Mouse (Mus musculus) retina, postnatal 7 days (tissue): ENCODE measurements at regions not wholly inside any gene's neighbourhood (a gene's known extent, or its start where the extent isn't known, plus 50 kb on each side); places are given as distances from the start of the nearest gene placed in this dataset.
A peak's percentile ranks its signal among the peaks of the same experiment; 100 is the strongest.
"Not testable (repeated sequence)": the region's sequence is repeated elsewhere in the genome, so short reads cannot be mapped to it uniquely, and the experiment has no call there.

Source experiments
- DNase-seq: peaks from one replicate; pipeline ENCODE4 v3.0.0-alpha.2; 2012; ENCODE audit warnings: low read depth, low spot score

GRCm38 (mm10) chr16:21102033-21102432 lies 51.8 kb downstream of the Teddm3 start:
- not testable (repeated sequence) for DNase-seq

- DNase-seq, result not testable (repeated sequence)
Observed at GRCm38 (mm10) chr16:21100126-21100525, 53.7 kb downstream of the Teddm3 start.

DNA sequence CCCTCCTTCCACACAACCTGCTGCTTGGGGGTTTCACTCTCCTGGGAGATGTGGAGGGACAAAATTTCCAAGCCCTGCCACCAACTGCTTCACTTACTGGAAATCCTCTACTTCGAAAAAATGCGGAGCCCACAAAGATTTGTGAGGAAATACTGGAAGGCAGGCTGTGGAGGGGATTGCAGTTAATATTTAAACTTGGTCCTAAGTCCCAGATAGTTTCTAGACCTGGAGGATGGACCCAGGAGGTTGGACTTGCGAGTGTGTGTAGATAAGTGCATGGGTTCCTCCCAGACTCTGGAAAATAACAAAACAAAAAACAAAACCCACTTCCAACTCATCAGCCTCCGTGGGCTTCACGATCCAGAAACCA lies 79.0 kb downstream of the Teddm3 start:
- no peak for DNase-seq

- not testable (repeated sequence) for DNase-seq
Observed at GRCm38 (mm10) chr16:21074082-21074778, 79.6 kb downstream of the Teddm3 start.

DNA sequence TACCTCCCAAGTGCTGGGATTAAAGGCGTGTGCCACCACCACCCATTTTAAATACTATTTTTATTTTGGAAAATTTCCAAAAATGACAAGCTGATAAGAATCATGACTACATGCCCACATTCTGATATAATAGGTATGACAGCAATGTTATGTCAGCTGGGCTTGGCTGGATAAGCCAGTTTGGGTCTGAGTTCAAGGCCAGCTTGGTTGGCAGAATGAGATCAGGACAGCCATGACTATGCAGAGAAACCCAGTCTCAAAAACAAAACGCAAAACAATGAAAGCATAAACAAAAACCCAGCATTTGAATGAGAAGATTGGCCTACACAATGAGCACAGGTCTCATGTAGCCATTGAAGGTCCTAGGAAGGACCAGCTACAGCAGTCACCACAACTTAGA lies 93.6 kb downstream of the Teddm3 start:
- no peak for DNase-seq

DNA sequence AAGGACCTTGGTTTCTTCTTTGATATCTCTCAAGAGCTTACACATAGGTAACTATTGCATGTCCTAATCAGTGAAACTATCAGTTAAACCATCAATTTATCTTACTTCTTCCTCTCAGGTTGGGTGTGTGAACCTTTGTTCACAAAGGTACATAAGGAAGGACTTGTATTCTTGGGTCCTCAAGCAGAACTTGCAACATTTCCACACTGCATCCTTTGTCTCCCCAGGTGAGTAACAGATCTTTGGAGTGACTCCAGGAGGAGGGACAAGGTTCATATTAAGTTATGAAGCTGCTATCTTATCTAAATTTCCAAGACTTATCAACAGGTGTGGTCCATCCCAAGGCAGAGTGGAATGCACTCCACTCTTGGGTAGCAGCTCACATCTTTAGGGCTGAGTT lies 99.0 kb downstream of the Teddm3 start:
- DNase-seq, result no peak

GRCm38 (mm10) chr16:21022087-21022486 lies 131.7 kb downstream of the Teddm3 start:
- DNase-seq, result not testable (repeated sequence)

DNA sequence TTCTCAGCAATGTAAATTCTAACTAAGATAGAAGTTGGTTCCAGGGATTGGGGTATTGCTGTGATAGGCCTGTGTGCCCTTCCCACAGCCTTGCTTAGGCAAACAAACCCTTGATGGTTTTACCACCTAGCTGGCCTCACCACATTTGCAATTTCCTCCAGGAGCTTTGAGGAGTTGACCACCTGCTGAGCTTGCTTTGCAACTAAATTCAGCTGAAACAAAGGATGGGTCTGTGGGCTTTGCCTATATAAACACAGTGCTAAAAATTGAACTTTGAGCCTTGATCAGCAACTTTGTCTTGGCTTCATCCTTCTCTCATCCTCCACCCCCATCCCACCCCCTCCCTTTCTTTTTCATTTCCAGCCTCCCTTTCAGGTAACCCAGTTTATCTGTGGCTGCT lies 148.9 kb downstream of the Teddm3 start:
- DNase-seq, result no peak

DNA sequence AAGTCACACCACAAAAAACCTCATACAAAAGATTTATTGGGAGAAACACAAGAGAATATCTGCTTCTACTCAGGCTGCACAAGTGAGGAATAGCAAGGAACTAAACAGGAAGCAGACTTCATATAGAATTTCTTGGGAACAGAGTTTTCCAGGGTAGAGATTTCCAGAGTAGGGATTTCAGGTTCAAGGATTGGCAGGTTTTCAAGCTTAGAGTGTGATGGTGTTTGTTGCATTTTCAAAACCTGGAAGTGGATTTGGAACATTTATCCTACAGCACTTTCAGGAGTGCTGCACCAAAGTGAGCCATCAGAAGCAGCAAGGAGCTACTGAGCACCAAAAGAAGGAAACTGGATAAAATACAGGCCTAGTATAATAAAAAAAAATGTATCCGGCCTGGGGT lies 152.7 kb downstream of the Teddm3 start:
- no peak for DNase-seq

DNA sequence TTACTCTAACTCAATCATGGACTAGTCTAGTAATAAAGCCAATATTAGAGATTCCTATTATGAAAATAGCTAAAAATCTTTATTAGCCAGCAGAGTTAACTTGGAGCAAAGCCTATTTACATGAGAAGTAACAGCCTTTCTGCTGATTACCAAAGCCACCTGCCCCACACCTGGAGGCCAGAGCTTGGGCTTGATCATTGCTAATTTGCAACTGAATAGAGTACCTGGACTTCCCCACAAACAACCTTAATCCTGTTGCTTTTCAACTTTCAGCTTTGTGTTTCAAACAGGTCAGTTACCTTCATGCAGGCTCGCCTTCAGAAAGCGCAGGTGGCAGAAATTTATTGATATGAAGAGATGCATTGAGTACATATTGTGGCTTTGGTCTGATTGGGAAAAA lies 163.3 kb downstream of the Teddm3 start:
- no peak for DNase-seq

DNA sequence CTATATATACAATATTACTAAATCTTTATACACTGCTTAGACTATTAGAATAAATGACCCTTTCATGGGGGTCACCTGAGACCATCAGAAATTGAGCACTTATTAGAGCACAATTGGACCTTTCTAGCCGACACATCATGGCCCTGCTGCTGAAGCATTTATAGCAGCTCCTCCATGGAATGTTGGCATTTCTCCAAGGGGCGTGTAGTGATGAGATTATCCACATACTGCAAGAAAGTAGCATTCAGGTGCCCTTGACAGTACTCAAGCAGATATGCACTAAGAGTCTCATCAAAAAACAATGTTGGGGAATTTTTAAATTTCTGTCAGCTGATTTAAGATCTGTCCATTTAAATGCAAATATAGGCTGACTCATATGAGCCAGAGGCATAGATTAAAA lies 178.4 kb downstream of the Teddm3 start:
- peak; percentile 2 for DNase-seq

DNA sequence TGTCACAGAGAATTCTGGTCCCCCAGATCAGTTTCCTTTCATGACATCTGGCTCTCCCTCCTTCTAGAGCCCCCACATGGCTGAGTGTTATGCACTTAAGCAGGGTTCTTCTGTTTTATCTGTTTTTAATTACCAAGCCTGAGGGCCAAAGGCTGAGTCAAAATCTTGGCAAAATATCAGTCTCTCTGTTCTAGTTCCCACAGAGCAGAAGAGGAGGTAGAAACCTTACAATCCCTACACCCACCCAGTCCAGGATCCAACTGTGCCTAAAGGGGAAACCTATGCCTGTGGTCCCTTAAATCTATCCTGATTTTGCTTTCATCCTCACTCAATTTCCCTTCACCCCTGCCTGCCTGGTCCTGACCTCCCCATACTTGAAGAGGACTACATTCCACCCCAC lies 181.4 kb downstream of the Teddm3 start:
- DNase-seq, result no peak

DNA sequence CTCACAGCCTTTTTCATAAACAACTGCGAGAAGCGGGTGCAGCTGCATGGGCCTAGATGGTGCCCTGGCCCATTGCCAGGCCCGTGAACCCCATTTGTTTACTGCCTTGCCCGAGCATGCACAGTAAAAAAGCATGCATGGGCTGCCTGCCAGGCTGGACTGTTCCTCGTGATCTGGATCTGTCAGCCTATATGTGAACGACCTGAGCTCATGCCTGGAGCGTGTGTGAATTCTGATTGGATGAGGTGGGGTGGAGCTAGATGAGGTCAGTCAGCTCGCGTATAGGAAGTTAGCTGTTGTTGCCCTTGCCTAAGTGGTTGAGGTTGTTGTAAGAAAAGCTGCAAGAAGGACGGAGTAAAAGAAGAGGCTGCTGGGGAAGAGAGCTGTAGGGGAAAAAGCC lies 194.9 kb downstream of the Teddm3 start:
- DNase-seq, result no peak

GRCm38 (mm10) chr16:20936722-20937121 lies 202.4 kb upstream of the Thpo start:
- DNase-seq, result no peak

DNA sequence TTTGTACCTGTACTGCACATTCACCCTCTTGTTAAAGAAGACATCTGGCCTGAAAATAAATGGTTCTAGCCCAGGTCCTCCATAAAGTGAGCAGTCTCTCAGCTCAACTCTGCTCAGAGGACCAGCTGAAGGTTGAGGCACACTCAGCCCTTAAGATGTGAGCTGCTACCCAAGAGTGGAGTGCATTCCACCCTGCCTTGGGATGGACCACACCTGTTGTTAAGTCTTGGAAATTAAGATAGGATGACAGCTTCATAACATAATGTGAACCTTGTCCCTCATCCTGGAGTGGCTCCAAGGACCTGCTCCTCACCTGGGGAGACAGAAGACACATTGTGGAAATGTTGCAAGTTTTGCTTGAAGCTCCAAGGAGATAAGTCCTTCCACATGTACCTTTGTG lies 200.5 kb upstream of the Thpo start:
- not testable (repeated sequence) for DNase-seq

DNA sequence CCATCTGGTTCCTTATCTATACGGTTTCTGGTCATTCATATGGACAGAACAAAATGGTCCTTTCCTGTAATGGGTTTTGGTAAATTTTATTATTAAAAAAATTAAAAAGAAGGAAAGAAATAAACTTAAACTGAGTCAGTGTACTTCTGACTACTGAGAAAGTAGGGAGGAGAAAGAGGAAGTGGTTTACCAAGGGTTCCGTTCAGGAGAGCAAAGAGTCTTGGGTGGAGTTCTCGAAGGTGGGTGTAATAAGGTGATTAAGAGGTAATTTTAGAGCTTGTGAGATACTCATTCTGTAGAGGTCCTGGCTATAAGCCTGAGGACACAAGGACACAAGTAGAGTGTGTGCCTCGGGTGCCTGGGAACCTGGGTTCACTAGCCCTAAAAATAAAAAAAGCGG lies 195.7 kb upstream of the Thpo start:
- DNase-seq, result not testable (repeated sequence)

DNA sequence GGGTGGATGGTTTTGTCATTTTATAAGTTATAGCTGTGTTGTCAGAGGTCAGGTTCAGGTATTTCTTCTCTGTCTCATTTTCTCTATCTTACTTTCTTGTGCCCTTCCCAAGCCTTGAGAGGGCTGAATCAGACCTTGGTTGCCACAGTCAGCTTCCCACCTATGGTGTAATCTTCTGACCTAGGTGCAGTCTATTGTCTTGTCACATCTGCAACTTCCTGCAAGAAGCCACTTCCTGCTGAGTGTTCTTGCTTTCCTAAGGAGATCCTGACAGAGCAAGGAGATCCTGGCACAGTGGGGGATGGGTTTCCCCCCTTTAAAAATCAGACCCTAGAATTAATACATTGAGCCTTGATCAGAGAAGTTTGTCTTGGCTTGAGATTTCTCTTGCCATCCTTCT lies 191.5 kb upstream of the Thpo start:
- DNase-seq, result not testable (repeated sequence)

GRCm38 (mm10) chr16:20910864-20911263 lies 176.6 kb upstream of the Thpo start:
- not testable (repeated sequence) for DNase-seq

- not testable (repeated sequence) for DNase-seq
Observed at GRCm38 (mm10) chr16:20908467-20909351, 174.4 kb upstream of the Thpo start.

- DNase-seq, result no peak
Observed at GRCm38 (mm10) chr16:20895734-20896133, 161.4 kb upstream of the Thpo start.

- DNase-seq, result no peak
Observed at GRCm38 (mm10) chr16:20871726-20872125, 137.4 kb upstream of the Thpo start.

DNA sequence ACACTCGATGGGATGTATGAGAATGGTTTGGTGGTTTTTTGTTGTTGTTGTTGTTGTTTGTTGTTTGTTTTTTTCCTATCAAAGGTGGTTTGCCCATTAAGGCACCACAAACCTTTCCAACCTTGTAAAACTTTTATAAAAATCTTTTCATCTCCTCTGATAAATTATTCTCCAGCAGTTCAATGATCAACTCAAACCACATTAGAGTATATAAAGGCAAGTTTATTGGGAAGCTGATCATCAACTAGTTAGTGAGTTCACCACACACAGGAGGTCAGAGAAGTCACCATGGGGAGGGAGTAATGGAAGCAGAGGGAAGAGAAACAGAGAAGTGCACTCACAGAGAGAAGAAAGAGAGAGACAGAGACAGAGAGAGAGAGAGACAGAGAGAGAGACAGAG lies 132.5 kb upstream of the Thpo start:
- DNase-seq, result no peak

GRCm38 (mm10) chr16:20861256-20861655 lies 126.9 kb upstream of the Thpo start:
- DNase-seq, result no peak
